Mouse (Mus musculus) c-Kit-positive CD71-negative TER-119-negative erythroid progenitor cells, embryonic 14.5 days (primary cell): ENCODE measurements around the gene Ldlrad3.

Experiments
- DNase-seq: peaks from one replicate; pipeline ENCODE4 v3.0.0-alpha.2; 2013; ENCODE audit warnings: low read depth

The Ldlrad3 gene

GRCm38 (mm10) chr2:102144311-102144710 is 41.9 kb downstream of the Ldlrad3 start:
- no peak for DNase-seq

GRCm38 (mm10) chr2:102142654-102143271 is 43.4 kb downstream of the Ldlrad3 start:
- DNase-seq, result no peak

GRCm38 (mm10) chr2:102142197-102142623 is 44.0 kb downstream of the Ldlrad3 start:
- no peak for DNase-seq

GRCm38 (mm10) chr2:102141199-102141598 is 45.0 kb downstream of the Ldlrad3 start:
- DNase-seq, result no peak

GRCm38 (mm10) chr2:102137922-102138321 is 48.3 kb downstream of the Ldlrad3 start:
- no peak for DNase-seq

GRCm38 (mm10) chr2:102136184-102136583 is 50.0 kb downstream of the Ldlrad3 start:
- no peak for DNase-seq

GRCm38 (mm10) chr2:102134510-102135262 is 51.5 kb downstream of the Ldlrad3 start:
- no peak for DNase-seq

GRCm38 (mm10) chr2:102132945-102133558 is 53.1 kb downstream of the Ldlrad3 start:
- DNase-seq, result no peak

- no peak for DNase-seq
Observed at GRCm38 (mm10) chr2:102130198-102130845, 55.9 kb downstream of the Ldlrad3 start.

- DNase-seq, result no peak
Observed at GRCm38 (mm10) chr2:102129235-102129634, 57.0 kb downstream of the Ldlrad3 start.

GRCm38 (mm10) chr2:102128500-102129030 is 57.6 kb downstream of the Ldlrad3 start:
- DNase-seq, result no peak

GRCm38 (mm10) chr2:102127791-102128387 is 58.3 kb downstream of the Ldlrad3 start:
- DNase-seq, result no peak

GRCm38 (mm10) chr2:102127221-102127620 is 59.0 kb downstream of the Ldlrad3 start:
- no peak for DNase-seq

GRCm38 (mm10) chr2:102126076-102126475 is 60.1 kb downstream of the Ldlrad3 start:
- no peak for DNase-seq

- DNase-seq, result no peak
Observed at GRCm38 (mm10) chr2:102125042-102125441, 61.1 kb downstream of the Ldlrad3 start.

- no peak for DNase-seq
Observed at GRCm38 (mm10) chr2:102122146-102122515, 64.1 kb downstream of the Ldlrad3 start.

GRCm38 (mm10) chr2:102121440-102122145 is 64.6 kb downstream of the Ldlrad3 start:
- no peak for DNase-seq

GRCm38 (mm10) chr2:102119751-102120505 is 66.3 kb downstream of the Ldlrad3 start:
- DNase-seq, result no peak

GRCm38 (mm10) chr2:102118988-102119460 is 67.2 kb downstream of the Ldlrad3 start:
- DNase-seq, result no peak

GRCm38 (mm10) chr2:102117402-102117760 is 68.8 kb downstream of the Ldlrad3 start:
- DNase-seq, result no peak
